Mouse (Mus musculus): ENCODE results near the gene Nid2. TPM values are rescaled to one million over a fixed set of nuclear protein-coding genes. Genes with fewer than 3 reads are reported as not detected.

Nid2 gene
- total RNA-seq, 2 experiments from 2014 or later: 3.0 to 4.7 TPM

DNA sequence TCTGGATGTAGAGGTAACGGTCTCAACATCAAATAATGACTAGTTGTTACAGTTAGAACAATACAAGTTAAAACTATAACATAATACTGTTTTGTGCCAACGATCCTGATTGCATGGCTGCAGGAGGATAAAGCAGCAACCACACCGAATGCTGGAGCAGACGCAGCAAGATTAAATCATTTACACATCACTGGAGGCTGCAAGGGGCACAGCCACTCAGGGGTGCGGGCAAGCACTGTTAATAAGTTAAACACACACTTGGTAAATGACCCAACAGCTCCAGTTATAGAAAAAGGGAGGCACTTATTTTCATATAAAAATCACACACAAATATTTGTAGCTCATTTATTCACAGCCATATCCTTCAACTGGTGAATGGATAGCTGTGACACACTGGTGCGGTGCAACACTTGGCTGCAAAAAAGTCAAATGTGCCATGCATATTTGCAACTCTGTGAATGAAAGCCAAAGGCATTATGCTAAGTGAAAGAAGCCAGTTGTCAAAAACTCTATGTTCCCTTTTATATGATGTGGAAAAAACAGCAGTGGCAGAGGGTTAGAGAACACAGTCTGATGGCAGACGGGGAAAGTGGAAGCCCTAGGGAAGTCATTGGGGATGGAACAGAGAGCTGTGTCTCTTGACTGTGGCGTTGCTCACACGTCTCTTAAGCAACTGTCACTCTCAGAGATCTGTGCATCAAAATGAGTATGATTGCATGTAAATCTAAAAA is 11.5 kb upstream of the Nid2 start:
- no peak for DNase-seq (ENCODE audit: low spot score in 2 of 2)
- intact Hi-C loops (cut with DNase I): no loop called here

DNA sequence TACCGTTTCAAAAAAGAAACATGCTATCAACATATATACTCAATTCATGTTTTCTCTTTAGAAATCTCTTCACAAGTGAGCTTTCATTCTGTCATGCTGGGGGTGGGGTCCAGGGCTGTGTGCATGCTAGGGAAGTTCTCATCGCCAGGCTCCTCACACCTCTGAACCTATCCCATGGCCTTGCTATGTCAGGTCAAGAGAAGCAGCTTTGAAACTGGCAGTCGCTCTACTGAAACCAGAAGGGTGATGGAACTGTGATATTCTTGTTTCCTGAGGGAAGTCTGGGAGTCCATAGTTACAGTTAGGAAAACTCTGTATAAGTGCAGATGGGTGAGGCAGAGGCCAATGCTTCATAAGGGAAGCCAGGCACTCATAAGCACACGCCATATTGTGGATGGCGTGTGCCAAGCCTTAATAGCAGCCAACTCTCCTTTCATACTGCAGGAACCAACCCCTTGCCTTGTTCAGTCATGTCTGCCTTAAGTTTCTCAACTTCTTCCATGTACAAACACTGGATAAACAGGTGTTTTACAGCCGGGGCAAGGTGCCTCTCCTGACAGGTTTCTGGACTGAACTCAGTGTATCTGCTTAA is 10.8 kb upstream of the Nid2 start:
- intact Hi-C loops (cut with DNase I): no loop called here
- no peak for DNase-seq (ENCODE audit: low spot score in 2 of 2)

DNA sequence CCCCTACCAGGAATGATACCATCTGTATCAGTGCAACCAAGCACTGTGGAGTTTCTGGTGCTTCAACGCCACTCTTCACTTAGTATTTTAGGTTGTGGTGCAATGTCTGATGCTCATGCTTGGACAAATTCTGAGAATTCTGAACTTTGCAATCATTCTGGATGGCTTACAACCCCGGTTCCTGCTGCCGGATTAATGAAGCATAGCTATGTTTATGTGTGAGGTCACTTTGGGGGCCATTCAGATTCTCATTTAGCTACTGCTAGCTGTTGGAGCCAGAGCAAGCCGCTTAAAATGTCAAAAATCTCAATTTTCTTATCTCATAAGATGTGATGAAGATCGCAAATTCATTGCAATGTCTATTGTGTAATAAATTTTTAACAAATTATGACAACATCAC is 6.2 kb upstream of the Nid2 start:
- no peak for DNase-seq (ENCODE audit: low spot score in 2 of 2)
- intact Hi-C loops (cut with DNase I): no loop called here

DNA sequence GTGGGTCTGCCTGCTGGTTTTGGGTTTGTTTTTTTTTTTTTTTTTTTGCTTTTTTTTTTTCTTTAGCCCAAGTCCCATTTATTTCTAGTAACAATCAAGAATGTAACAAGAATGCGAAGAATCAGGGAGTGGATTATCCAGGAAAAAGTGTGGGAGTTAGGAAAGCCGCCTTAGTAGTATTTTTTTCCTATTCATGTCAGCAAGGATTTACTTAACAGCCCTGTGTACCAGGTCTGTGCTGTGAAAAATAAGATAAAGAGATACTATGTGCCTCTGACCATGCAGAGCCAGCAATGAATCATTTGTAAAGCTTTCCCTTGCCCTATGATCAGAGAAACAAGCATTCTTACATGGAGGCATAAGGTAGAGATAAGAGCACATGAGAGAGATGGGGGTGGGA is 4.8 kb upstream of the Nid2 start:
- intact Hi-C loops (cut with DNase I): no loop called here
- no peak for DNase-seq (ENCODE audit: low spot score in 2 of 2)

DNA sequence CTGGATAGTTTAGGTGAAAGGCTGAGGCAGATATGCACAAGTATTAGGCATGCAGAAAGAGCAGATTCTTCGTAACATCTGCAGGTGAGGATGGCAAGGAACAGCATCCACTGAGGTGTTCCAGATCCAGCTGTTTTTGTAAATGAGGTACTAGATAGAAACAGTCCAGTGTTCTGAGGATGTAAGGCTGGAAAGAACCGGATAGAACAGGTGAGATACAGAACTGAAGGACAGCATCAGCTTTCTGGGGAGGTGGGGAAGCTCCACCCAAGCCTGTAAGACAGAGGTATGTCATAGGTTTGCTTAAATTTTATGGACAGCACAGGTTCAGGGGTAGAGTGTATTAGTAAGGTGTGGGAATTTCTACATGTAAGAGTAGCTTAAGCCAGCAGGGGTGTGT is 4.3 kb upstream of the Nid2 start:
- intact Hi-C loops (cut with DNase I): no loop called here
- no peak for DNase-seq (ENCODE audit: low spot score in 2 of 2)

DNA sequence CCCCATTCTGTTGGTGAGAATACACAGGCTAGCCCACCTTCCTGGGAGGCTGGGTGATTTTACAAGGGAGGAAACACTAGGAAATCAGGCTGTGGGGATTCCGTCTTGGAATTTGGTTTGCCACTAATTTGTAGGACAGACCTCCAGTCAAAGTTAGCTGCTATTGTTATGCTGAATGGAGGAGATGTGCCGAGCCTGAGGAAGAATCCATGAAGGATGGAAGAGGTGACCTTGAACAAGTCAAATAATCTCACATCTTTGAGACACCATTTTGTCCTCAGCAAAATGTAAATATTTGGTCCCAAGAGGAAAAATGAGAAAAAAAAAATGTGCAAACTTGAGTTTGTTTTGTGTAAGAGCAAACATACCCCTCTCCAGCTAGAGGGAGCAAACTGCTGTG is 1.3 kb upstream of the Nid2 start:
- intact Hi-C loops (cut with DNase I): loop anchor here (5.0 kb wide), 1 partner anchor 42 kb away; no protein-coding TSS in a partner anchor
- no peak for DNase-seq (ENCODE audit: low spot score in 2 of 2)

DNA sequence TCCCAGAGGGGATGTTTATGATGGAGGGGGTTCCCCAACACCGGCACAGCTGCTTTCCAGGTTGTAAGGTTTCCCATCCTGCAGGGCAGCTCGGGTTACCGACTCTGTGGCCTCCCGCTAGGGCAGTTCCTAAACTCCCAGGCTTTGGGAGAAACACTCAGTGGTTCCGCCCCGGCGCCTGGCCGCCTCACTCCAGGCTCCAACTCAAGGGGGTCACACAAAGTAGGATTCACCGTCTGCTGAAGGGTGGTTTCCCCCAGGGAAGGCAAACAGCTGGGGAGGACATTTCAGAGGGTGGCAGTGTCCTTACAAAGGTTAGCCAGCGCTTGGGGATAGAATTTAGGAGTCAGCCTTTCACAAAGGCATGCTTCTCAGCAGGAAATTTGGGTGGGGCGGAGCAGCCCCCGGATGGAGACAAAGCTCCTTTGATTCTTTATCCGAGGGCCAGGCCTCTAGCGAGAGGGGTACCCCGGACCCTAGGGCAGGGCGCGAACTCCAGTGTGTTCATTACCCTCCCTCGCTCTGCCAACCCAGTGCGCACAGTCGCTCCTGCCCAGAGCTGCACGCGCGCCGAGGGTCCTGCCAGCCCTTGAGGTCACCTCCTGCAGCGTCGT is 547 bp upstream of the Nid2 start:
- no peak for DNase-seq (ENCODE audit: low spot score in 2 of 2)
- intact Hi-C loops (cut with DNase I): loop anchor here (5.0 kb wide), 1 partner anchor 43 kb away; no protein-coding TSS in a partner anchor

DNA sequence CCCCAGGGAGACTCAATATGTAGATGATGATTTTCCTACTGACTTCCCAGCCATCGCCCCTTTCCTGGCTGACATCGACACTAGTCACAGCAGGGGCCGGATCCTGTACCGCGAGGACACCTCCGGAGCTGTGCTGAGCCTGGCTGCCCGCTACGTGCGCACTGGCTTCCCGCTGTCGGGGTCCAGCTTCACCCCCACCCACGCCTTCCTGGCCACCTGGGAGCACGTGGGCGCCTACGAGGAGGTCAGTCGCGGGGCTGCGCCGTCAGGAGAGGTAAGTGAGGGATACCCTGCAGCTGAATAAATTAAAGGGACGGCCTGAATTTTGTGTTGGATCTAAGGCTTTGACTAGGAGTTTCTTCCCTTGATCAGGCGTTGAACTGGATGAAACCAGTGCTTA is 1.2 kb downstream of the Nid2 start:
- DNase-seq (ENCODE audit: low spot score in 2 of 2): no peak
- intact Hi-C loops (cut with DNase I): loop anchor here (5.0 kb wide), 1 partner anchor 45 kb away; no protein-coding TSS in a partner anchor

DNA sequence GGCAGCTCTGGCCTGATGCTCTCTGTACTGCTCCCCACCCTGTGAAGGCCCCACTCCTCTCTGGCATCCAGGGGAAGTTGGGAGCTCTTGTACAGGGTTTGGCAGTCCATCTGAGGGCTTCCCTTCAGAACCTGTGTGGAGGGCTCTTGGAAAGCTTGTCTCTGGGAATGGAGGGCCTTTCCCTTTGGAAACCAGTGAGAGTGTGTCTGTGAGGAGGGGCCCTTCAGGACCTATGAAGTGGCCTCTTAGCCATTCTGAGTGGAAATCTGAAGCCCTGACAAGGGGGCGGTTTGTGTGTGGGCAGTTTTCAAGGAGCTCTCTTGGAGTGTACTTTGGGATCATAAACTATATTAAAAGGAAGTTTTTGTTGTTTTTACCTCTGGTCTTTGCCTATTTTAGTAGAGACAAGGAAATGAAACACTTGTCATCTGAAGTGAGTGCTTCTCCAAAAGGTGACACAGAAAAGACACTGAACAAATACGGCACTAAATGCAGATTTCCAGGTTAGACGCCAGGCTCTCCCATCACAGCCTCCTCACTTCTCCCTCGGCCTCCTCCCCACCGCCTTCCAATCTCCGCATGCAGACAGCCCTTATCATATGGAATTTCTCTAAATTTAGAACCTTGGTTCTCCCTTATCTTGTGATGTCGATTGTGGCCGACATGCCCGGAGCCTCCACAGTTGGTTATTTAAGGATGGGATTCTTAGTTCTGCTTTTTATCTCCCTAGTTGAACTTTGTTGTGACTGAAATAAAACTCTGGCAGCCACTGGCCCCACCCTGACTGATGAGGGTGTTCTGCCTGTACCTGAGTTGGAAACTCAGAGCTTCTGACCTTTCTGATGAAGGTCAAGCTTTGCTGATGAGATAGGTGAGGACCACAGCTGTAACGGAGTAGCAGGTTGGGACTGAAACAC is 8.5 kb downstream of the Nid2 start:
- intact Hi-C loops (cut with DNase I): no loop called here
- DNase-seq (ENCODE audit: low spot score in 2 of 2): no peak

DNA sequence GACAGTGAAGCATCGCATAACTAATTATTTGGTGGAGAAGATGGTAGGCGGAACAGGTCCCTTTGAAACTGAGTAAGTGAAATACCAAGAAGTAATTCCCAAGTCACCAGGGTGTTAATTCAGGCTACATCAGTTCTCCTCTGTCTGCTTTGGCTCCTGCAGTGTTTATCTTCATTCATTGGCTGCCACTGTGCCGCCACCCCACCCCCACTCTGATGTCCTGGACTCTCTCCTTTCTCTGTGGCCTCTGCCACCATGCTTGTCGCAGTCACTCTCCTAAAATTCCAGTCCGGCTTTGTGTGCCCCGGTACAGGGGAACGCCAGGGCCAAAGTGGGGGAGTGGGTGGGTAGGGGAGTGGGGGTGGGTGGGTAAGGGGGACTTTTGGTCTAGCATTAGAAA is 9.7 kb downstream of the Nid2 start:
- DNase-seq (ENCODE audit: low spot score in 2 of 2): no peak
- intact Hi-C loops (cut with DNase I): no loop called here

DNA sequence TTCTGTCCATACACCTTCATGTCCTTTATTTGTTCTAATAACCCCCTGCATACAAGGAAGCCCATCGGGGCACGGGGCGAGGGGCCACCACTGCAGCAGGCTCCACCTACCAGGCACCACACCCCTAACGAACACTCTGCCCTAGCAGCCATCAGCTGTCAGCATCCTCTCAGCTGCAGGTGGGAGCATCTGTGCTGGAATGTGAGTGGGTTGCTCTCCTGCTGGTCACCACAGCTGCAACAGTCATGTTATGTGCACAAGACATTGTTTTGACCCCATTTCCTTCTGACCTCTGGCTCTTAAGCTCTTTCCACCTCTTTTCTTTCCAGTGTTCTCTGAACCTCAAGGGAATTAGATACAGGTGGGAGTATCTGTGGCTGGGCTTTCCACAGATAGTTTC is 10.9 kb downstream of the Nid2 start:
- no peak for DNase-seq (ENCODE audit: low spot score in 2 of 2)
- intact Hi-C loops (cut with DNase I): no loop called here

DNA sequence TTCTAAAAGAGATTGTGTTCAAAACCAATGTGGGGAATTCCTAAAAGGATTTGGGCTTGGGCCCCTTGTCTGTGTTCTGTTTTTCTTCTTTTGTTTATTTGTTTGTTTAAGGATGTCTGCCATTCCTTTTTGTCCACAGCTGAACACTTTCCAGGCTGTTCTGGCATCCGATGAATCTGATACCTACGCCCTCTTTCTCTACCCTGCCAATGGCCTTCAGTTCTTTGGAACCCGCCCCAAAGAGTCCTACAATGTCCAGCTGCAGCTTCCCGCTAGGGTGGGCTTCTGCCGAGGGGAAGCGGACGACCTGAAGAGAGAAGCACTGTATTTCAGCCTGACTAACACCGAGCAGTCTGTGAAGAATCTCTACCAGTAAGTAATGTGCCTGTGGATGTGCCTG is 12.5 kb downstream of the Nid2 start:
- intact Hi-C loops (cut with DNase I): no loop called here
- no peak for DNase-seq (ENCODE audit: low spot score in 2 of 2)

DNA sequence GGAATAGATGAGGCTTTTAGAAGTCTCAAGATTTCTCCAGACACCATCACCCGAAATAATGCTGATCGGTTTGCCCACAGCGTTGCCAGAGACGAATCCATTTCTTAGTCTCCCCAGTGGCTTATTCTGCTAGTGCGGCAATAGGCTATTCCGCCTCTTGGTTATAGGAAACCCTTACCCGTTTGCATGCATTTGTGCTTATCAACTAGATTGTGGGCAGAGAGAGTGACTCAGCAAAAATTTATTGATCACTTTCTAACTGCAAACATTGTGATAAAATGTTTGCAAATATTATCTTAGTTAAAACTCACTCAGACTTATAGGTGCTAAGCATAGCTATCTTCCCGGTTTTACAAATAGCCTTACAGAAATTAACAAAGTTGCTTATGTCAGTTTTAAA is 13.3 kb downstream of the Nid2 start:
- no peak for DNase-seq (ENCODE audit: low spot score in 2 of 2)
- intact Hi-C loops (cut with DNase I): no loop called here

DNA sequence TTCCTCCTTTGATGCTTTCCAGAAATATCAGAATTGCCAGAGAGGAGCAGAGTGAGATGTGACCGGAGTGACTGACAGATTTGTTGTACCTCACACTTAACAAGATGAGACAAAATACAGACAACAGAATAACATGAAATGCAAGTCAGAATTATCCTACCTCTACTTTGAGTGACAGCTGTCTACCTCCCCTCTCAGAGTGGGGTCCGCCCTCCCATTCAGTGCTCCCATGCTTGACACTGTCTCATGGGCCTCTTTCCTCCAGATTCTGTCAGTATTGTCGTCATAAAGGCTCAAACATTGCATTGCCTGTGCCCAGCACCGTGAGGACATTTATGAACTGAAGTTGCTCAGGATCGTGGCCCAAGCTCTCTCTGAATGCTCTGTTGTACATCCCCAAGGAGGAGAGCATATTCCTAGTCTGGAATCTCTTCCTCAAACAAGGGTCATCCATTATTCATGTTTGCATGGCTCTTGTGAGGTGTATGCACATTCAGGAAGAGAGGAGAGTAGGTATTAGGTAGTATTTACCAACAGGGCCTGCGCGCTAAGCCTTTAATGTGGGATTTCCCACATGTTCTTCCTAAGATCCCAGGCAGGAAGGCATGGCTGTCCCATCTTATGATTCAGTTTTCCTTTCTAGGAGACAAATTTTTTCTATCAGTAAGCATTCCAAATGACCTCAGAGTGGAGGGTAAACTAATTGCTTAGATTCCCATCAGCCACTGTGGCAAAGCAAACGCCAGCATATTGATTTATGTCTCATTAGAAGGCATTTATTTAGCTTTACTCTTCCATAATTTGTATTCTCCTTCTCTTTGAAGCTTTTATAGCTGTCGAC is 14.7 kb downstream of the Nid2 start:
- DNase-seq (ENCODE audit: low spot score in 2 of 2): no peak
- intact Hi-C loops (cut with DNase I): no loop called here

DNA sequence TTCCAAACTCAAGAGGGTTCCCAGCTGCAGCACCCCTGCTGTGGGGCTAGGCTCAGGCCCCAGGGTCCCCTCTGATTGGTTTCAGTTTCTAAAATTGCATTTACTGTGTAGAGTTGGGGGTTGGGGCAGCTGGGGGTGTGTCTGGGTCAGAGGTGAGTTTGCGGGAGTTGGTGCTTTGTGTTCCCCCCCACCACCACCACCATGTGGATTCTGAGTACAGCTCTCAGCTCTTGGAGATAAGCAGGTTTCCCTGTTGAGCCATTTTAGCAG is 15.2 kb downstream of the Nid2 start:
- intact Hi-C loops (cut with DNase I): no loop called here

DNA sequence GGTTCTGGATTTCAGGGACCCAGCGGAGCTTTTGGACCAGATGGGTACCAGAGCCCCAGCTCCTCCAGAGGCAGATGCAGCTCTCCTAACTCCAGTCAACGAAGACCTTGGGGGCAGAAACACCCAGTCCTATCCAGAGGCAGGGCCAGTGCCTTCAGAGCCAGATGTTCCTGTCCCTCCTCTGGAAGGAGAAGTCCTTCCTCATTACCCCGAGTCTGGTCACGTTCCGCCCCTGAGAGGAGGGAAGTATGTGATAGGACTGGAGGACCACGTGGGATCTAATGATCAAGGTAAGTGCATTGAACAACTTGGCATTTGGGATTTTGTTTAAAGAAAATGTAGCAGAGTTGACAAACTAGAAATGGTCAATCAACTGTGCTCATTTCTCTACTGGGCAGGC is 17.6 kb downstream of the Nid2 start:
- no peak for DNase-seq (ENCODE audit: low spot score in 2 of 2)
- intact Hi-C loops (cut with DNase I): no loop called here

More for the DNA sequence above, 15.2 kb downstream of the Nid2 start:
- DNase-seq (ENCODE audit: low spot score in 2 of 2): no peak

DNA sequence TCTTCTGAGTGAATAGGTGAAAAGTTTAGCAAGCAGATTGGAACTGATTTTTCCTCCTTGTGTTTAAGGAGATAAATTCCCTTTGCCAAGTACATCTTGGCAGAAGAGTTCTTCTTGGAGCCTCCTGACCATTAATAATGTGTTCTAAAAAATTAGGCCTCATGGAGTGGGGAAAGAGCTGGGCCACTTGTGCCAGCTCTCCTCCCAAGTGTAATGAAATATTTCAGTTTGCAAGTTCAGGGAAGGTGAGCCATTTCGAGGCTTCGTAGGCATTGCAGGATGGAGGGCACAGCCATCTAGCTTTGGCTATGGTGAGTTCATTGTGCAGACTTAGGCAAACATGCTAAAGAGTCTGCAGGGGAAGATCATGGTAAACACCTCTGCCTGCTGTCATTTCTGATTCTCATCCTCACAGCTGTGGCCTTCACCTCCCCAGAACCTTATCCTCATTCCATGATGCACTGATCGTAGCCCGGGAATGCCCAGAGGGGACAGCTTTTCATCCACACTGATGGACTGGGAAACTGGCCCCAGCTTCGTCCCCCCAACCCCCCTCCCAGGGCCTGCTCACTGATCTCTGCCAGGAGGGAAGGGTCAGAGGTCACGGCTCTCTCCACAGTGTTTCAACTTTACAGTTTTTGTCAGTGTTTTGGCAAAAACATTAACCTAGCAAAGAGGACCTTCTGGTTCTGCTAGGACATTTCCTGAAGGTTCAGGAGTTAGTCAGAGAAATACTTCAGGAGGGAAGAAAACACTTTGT is 18.6 kb downstream of the Nid2 start:
- intact Hi-C loops (cut with DNase I): no loop called here

DNA sequence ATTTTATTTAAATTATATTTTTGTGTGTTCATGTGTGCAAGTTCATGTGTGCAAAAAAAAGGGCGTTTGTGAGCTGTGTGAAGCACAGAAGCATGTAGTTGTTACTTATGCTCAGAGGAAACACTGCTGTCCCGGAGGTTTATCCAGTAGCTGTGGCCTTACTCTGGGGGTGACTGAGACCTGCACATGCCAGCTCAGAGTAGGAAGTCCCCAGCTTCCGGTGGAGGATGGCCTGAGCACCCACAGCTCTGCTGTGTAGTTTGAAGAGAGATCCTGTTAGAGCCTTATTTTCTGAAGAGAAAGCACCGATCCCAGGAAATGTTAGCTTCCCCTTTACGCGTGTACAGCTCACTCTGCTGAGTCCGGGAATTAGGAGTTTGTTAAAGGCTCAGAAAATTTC is 20.1 kb downstream of the Nid2 start:
- intact Hi-C loops (cut with DNase I): no loop called here
- no peak for DNase-seq (ENCODE audit: low spot score in 2 of 2)

More for the DNA sequence above, 18.6 kb downstream of the Nid2 start:
- DNase-seq (ENCODE audit: low spot score in 2 of 2): no peak
